Mouse (Mus musculus) heart, embryonic 16.5 days (tissue): Measurements from ENCODE around the gene Klhl7. TPM values are rescaled to one million over a fixed set of nuclear protein-coding genes. Genes with fewer than 3 reads are reported as not detected.
A peak's percentile ranks its signal among the peaks of the same experiment; 100 is the strongest.

Source experiments
- ATAC-seq: fragments of 200-750 bp; cut with Nextera tagmentation; replicated peaks from 2 replicates; pipeline ENCODE4 v1.8.0; 2017; ENCODE audit warnings: moderate number of reproducible peaks; ENCODE audit not compliant: insufficient read depth, low FRiP score; ENCODE audit errors: extremely low read depth
- H3K27ac ChIP-seq: fragments of 300-500 bp; sonication (generic); 2 replicates; pipeline ENCODE4 v1.5.1; 2014; ENCODE audit warnings: mild to moderate bottlenecking, low read length, control low read depth, moderate library complexity
- H3K27me3 ChIP-seq: fragments of 300-500 bp; sonication (generic); 2 replicates; pipeline ENCODE4 v1.6.1; 2014; ENCODE audit warnings: low read length, mixed read lengths; ENCODE audit not compliant: control insufficient read depth, insufficient read depth
- H3K36me3 ChIP-seq: fragments of 300-500 bp; sonication (generic); 2 replicates; pipeline ENCODE4 v1.6.1; 2014; ENCODE audit not compliant: control insufficient read depth, insufficient read depth
- H3K4me1 ChIP-seq: fragments of 300-500 bp; sonication (generic); 2 replicates; pipeline ENCODE4 v1.6.1; 2014; ENCODE audit warnings: low read length, mixed read lengths; ENCODE audit not compliant: control insufficient read depth, insufficient read depth
- H3K4me2 ChIP-seq: fragments of 300-500 bp; sonication (generic); 2 replicates; pipeline ENCODE4 v1.6.1; 2014; ENCODE audit warnings: low read depth, mild to moderate bottlenecking, control low read depth, low read length
- H3K4me3 ChIP-seq: fragments of 300-500 bp; sonication (generic); 2 replicates; pipeline ENCODE4 v1.5.1; 2014; ENCODE audit warnings: mild to moderate bottlenecking, control low read depth, low read length
- H3K9ac ChIP-seq: fragments of 300-500 bp; sonication (generic); 2 replicates; pipeline ENCODE4 v1.6.1; 2014; ENCODE audit warnings: low read length, control low read depth
- H3K9me3 ChIP-seq: fragments of 300-500 bp; sonication (generic); replicated peaks from 2 replicates; pipeline ENCODE4 v1.6.1; 2016; ENCODE audit warnings: low read length; ENCODE audit not compliant: control insufficient read depth
- WGBS: fragments of 180-500 bp; shearing (Covaris S2); extraction: QIAGEN DNeasy Blood & Tissue Kit; methylation state at CpG from one replicate; pipeline ENCODE4 v1.1.7; 2014; 5-methylcytosine and 5-hydroxymethylcytosine counted together
- polyA plus RNA-seq: library from polyadenylated mRNA; unstranded; fragments of >200 nt; fragmentation: Nextera tagmentation; extraction: Ambion mirVana; gene quantifications from 2 replicates; pipeline ENCODE4 v1.2.1, GENCODE M21; 2015

Klhl7 gene
- polyA plus RNA-seq, 1 experiment from 2014 or later: 49.2 TPM

- Histone ChIP-seq H3K4me3 (no peak overlapping the region), H3K27ac (peak overlapping the region; percentile 97), H3K9ac (peak overlapping the region; percentile 33; the same call in 1 of the 2 replicates), H3K4me1 (peaks cover 12% of the 10 kb centered on the region), H3K36me3 (no peaks in the 10 kb centered on the region), H3K27me3 (no peaks in the 10 kb centered on the region), H3K4me2 (peak overlapping the region; percentile 28; the same call in 1 of the 2 replicates), H3K9me3 (no peaks in the 10 kb centered on the region)
- ATAC-seq: 0 out of 2 replicates have a peak, but pooled peaks have one; percentile 67
- WGBS: 34% methylated on average over 4 of the region's 4 CpGs
Observed at GRCm38 (mm10) chr5:24126967-24127366, 26.6 kb downstream of the Klhl7 start.

- WGBS: 84% methylated on average over 5 of the region's 5 CpGs
- Histone ChIP-seq H3K9ac (no peak overlapping the region), H3K36me3 (peaks cover 30% of the 10 kb centered on the region), H3K27ac (no peak overlapping the region), H3K4me1 (peaks cover 11% of the 10 kb centered on the region), H3K4me3 (no peak overlapping the region), H3K27me3 (no peaks in the 10 kb centered on the region), H3K4me2 (no peak overlapping the region), H3K9me3 (no peaks in the 10 kb centered on the region)
- no peak for ATAC-seq
Observed at GRCm38 (mm10) chr5:24146964-24147363, 46.6 kb downstream of the Klhl7 start.

GRCm38 (mm10) chr5:24152199-24152598 is 51.8 kb downstream of the Klhl7 start:
- no peaks in the 10 kb centered on the region for H3K9me3 ChIP-seq
- H3K36me3 ChIP-seq: peaks cover 16% of the 10 kb centered on the region
- H3K9ac ChIP-seq: no peak overlapping the region
- no peak for ATAC-seq
- no peak overlapping the region for H3K4me2 ChIP-seq
- H3K4me3 ChIP-seq: no peak overlapping the region
- H3K27ac ChIP-seq: no peak overlapping the region
- H3K4me1 ChIP-seq: no peaks in the 10 kb centered on the region
- no peaks in the 10 kb centered on the region for H3K27me3 ChIP-seq

- Histone ChIP-seq H3K9ac (no peak overlapping the region), H3K4me1 (no peaks in the 10 kb centered on the region), H3K4me2 (no peak overlapping the region), H3K27me3 (no peaks in the 10 kb centered on the region), H3K4me3 (no peak overlapping the region), H3K27ac (no peak overlapping the region), H3K9me3 (no peaks in the 10 kb centered on the region), H3K36me3 (peaks cover 12% of the 10 kb centered on the region)
- WGBS: 93% methylated on average over 6 of the region's 6 CpGs
- ATAC-seq: no peak
Observed at GRCm38 (mm10) chr5:24156774-24157173, 56.4 kb downstream of the Klhl7 start.

- Histone ChIP-seq H3K9ac (peak within 1 kb of the TSS; percentile 95), H3K4me2 (peak within 1 kb of the TSS; percentile 79), H3K36me3 (peaks cover 14% of the 10 kb centered on the region), H3K4me1 (peaks cover 7% of the 10 kb centered on the region), H3K9me3 (no peaks in the 10 kb centered on the region), H3K27me3 (no peaks in the 10 kb centered on the region), H3K4me3 (peak within 1 kb of the TSS; percentile 86), H3K27ac (peak within 1 kb of the TSS; percentile 61)
- ATAC-seq: peak; percentile 95
- WGBS: under 1% methylated on average over 52 of the region's 52 CpGs
Observed at GRCm38 (mm10) chr5:24164789-24165445, 64.5 kb downstream of the Klhl7 start, which contains the start of gene Nupl2. TSS of gene Nupl2 (plus strand) at chr5:24164963.

GRCm38 (mm10) chr5:24167263-24167662 is 66.9 kb downstream of the Klhl7 start:
- H3K4me2 ChIP-seq: no peak overlapping the region
- H3K27me3 ChIP-seq: no peaks in the 10 kb centered on the region
- no peak overlapping the region for H3K9ac ChIP-seq
- no peaks in the 10 kb centered on the region for H3K9me3 ChIP-seq
- peaks cover 18% of the 10 kb centered on the region for H3K36me3 ChIP-seq
- 46% methylated on average over 5 of the region's 5 CpGs for WGBS
- H3K4me3 ChIP-seq: no peak overlapping the region
- no peak for ATAC-seq
- H3K4me1 ChIP-seq: peaks cover 7% of the 10 kb centered on the region
- H3K27ac ChIP-seq: no peak overlapping the region

GRCm38 (mm10) chr5:24169881-24170280 is 69.5 kb downstream of the Klhl7 start:
- WGBS: 94% methylated on average over 6 of the region's 6 CpGs
- peaks cover 7% of the 10 kb centered on the region for H3K4me1 ChIP-seq
- ATAC-seq: no peak
- no peaks in the 10 kb centered on the region for H3K27me3 ChIP-seq
- no peak overlapping the region for H3K9ac ChIP-seq
- peaks cover 20% of the 10 kb centered on the region for H3K36me3 ChIP-seq
- H3K4me3 ChIP-seq: no peak overlapping the region
- H3K9me3 ChIP-seq: no peaks in the 10 kb centered on the region
- no peak overlapping the region for H3K27ac ChIP-seq
- H3K4me2 ChIP-seq: no peak overlapping the region

- Histone ChIP-seq H3K27me3 (no peaks in the 10 kb centered on the region), H3K9me3 (no peaks in the 10 kb centered on the region), H3K4me2 (no peak overlapping the region), H3K27ac (no peak overlapping the region), H3K4me3 (no peak overlapping the region), H3K36me3 (peaks cover 20% of the 10 kb centered on the region), H3K9ac (no peak overlapping the region), H3K4me1 (no peaks in the 10 kb centered on the region)
- no peak for ATAC-seq
Observed at GRCm38 (mm10) chr5:24172092-24172491, 71.7 kb downstream of the Klhl7 start.

- no peak overlapping the region for H3K9ac ChIP-seq
- H3K9me3 ChIP-seq: peaks cover 4% of the 10 kb centered on the region; the same call in 1 of the 2 replicates
- no peaks in the 10 kb centered on the region for H3K27me3 ChIP-seq
- peak overlapping the region; percentile 75 for H3K27ac ChIP-seq
- 70% methylated on average over 16 of the region's 16 CpGs for WGBS
- peaks cover 8% of the 10 kb centered on the region; the same call in 1 of the 2 replicates for H3K4me1 ChIP-seq
- peak; percentile 57; the same call in 1 of the 2 replicates for ATAC-seq
- H3K4me3 ChIP-seq: 0 out of 2 replicates have a peak overlapping the region, but pooled peaks have one; percentile 9
- H3K36me3 ChIP-seq: peaks cover 31% of the 10 kb centered on the region
- H3K4me2 ChIP-seq: peak overlapping the region; percentile 20; the same call in 1 of the 2 replicates
Observed at GRCm38 (mm10) chr5:24181514-24182295, 81.3 kb downstream of the Klhl7 start.
